Mouse (Mus musculus) neural tube, embryonic 14.5 days (tissue): ENCODE data around the gene Helz. TPM values are rescaled to one million over a fixed set of nuclear protein-coding genes. Genes with fewer than 3 reads are reported as not detected.

ENCODE experiments used
- ATAC-seq: fragments of 200-750 bp; cut with Nextera tagmentation; 2 replicates; pipeline ENCODE4 v1.8.0; 2017; ENCODE audit warnings: low read depth, mild to moderate bottlenecking, moderate TSS enrichment, moderate library complexity
- H3K27ac ChIP-seq: fragments of 300-500 bp; sonication (generic); 2 replicates; pipeline ENCODE4 v1.5.1; 2014; ENCODE audit warnings: low read depth, mild to moderate bottlenecking, control low read depth, low read length, moderate library complexity, mixed read lengths
- H3K27me3 ChIP-seq: fragments of 300-500 bp; sonication (generic); 2 replicates; pipeline ENCODE4 v1.6.1; 2014; ENCODE audit warnings: low read length; ENCODE audit not compliant: control insufficient read depth, insufficient read depth
- H3K36me3 ChIP-seq: fragments of 300-500 bp; sonication (generic); 2 replicates; pipeline ENCODE4 v1.6.1; 2014; ENCODE audit warnings: low read length, mixed read lengths; ENCODE audit not compliant: control insufficient read depth, insufficient read depth
- H3K4me1 ChIP-seq: fragments of 300-500 bp; sonication (generic); 2 replicates; pipeline ENCODE4 v1.6.1; 2014; ENCODE audit warnings: low read length; ENCODE audit not compliant: control insufficient read depth, insufficient read depth
- H3K4me2 ChIP-seq: fragments of 300-500 bp; sonication (generic); 2 replicates; pipeline ENCODE4 v1.6.1; 2014; ENCODE audit warnings: mild to moderate bottlenecking, low read depth, low read length, control low read depth
- H3K4me3 ChIP-seq: fragments of 300-500 bp; sonication (generic); 2 replicates; pipeline ENCODE4 v1.5.1; 2014; ENCODE audit warnings: low read depth, low read length, control low read depth, mixed read lengths
- H3K9ac ChIP-seq: fragments of 300-500 bp; sonication (generic); replicated peaks from 2 replicates; pipeline ENCODE4 v1.6.1; 2014; ENCODE audit warnings: low read depth, mild to moderate bottlenecking, control low read depth, low read length, mixed read lengths
- H3K9me3 ChIP-seq: fragments of 300-500 bp; sonication (generic); 2 replicates; pipeline ENCODE4 v1.6.1; 2016; ENCODE audit warnings: low read length; ENCODE audit not compliant: control insufficient read depth
- WGBS: fragments of 180-500 bp; shearing (Covaris S2); extraction: QIAGEN DNeasy Blood & Tissue Kit; methylation state at CpG from one replicate; pipeline ENCODE4 v1.1.7; 2014; 5-methylcytosine and 5-hydroxymethylcytosine counted together
- polyA plus RNA-seq: library from polyadenylated mRNA; unstranded; fragments of >200 nt; fragmentation: Nextera tagmentation; extraction: Ambion mirVana; gene quantifications from 2 replicates; pipeline ENCODE4 v1.2.1, GENCODE M21; 2014

The Helz gene
- polyA plus RNA-seq, 1 experiment from 2014 or later = 21.4 TPM

DNA sequence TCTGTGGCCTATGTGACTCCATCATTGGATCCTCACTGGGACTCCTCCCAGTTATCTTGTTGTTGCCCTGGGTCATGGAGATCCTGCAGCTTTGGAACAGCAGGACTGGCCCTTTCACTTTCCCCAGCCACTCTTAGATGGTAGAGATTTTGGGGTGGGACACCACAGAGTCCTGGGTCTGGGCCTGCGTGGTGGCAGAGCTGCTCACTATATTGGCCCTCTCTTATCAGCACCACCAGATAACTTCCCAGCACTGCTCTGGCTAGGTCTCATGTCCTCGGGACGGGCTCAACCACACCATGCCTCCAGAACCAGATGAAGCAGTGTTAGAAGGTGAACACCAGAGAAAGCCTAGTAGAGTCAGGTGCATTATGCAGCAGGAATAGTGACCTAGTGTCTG is 99.6 kb downstream of the Helz start:
- ATAC-seq = no peak
- 100% methylated on average over 3 of the region's 3 CpGs for WGBS
- Histone ChIP-seq H3K9me3 (no peaks in the 10 kb centered on the region), H3K27ac (no peak overlapping the region), H3K27me3 (no peaks in the 10 kb centered on the region), H3K9ac (no peak overlapping the region), H3K4me2 (no peak overlapping the region), H3K4me1 (0 out of 2 replicates have a peak, but pooled peaks cover 4% of the 10 kb centered on the region), H3K36me3 (peaks cover 15% of the 10 kb centered on the region), H3K4me3 (no peak overlapping the region)

DNA sequence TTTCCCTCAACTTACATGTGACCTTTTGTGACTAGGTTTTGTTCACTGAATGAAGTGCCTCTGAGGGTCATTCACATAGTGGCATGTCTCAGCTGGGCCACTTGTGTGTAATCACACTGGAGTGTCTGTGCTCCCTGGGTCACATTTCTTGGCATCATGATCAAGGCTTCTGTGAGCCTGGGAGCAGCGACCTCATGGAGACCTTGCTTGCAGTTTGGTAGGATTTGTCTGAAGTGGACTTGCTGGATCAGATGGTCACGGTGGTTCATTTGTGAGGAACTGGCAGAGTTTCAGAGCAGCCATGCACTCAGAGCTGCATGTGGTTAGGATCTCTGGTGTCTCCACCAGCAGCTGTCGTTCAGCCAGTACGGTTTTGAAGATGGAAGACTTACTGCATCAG is 100.9 kb downstream of the Helz start:
- peaks cover 11% of the 10 kb centered on the region for H3K36me3 ChIP-seq
- 0 out of 2 replicates have a peak, but pooled peaks cover 4% of the 10 kb centered on the region for H3K4me1 ChIP-seq
- H3K4me3 ChIP-seq = no peak overlapping the region
- no peak overlapping the region for H3K27ac ChIP-seq
- H3K9ac ChIP-seq = no peak overlapping the region
- WGBS = 88% methylated on average over 4 of the region's 4 CpGs
- ATAC-seq = no peak
- no peaks in the 10 kb centered on the region for H3K27me3 ChIP-seq
- no peak overlapping the region for H3K4me2 ChIP-seq
- H3K9me3 ChIP-seq = no peaks in the 10 kb centered on the region

DNA sequence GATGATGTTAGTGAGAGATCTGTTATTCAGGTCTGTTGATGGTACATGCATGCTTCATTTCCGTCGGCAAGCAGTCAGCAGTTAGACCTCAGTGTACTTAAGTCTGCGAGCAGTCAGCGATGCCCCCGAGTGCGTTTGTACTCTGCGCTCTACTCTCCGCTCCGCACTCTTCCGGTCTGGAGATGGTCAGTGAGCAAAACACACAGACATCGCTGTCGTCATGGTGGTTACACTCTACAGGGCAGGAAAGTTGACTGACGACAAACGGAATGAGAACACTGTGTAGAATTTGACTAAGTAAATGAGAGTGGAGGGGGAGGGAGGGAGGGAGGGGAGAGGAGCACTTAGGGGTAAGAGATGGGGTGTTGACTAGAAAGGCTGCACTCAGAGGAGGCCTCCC is 101.7 kb downstream of the Helz start:
- H3K4me1 ChIP-seq = 0 out of 2 replicates have a peak, but pooled peaks cover 4% of the 10 kb centered on the region
- H3K27ac ChIP-seq = no peak overlapping the region
- H3K9ac ChIP-seq = no peak overlapping the region
- H3K4me3 ChIP-seq = no peak overlapping the region
- no peaks in the 10 kb centered on the region for H3K9me3 ChIP-seq
- ATAC-seq = no peak
- H3K36me3 ChIP-seq = peaks cover 8% of the 10 kb centered on the region; the same call in 1 of the 2 replicates
- H3K27me3 ChIP-seq = no peaks in the 10 kb centered on the region
- no peak overlapping the region for H3K4me2 ChIP-seq
- 96% methylated on average over 14 of the region's 14 CpGs for WGBS

DNA sequence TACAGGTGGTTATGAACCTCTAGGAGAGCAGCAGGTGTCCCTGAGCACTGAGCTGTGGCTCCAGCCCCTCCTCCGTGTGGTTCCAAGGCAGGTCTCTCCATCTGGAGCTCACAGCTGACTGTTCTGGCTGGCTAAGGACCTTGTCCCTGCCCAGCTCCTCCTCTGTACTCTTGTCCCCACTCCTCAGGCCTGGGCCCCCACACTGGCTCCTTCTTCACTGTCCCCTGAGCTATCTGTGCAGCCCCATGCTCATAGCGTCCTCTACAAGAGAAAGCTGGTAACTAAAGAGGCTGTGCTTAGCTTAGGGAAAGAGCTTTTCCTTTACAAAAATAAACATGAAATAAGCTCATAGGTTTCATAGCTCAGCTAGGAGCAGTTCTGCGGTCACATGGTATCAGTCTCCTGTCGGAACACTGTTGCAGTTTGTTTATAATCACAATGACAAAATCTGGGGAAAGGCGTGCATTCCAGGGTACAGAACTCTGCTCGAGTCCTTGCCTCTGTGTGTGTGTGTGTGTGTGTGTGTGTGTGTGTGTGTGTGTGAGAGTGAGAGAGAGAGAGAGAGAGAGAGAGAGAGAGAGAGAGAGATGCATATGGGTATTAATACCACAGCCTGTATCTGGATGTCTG is 102.8 kb downstream of the Helz start:
- no peaks in the 10 kb centered on the region for H3K9me3 ChIP-seq
- no peak overlapping the region for H3K4me3 ChIP-seq
- H3K27me3 ChIP-seq = no peaks in the 10 kb centered on the region
- ATAC-seq = no peak
- H3K9ac ChIP-seq = no peak overlapping the region
- H3K4me1 ChIP-seq = 0 out of 2 replicates have a peak, but pooled peaks cover 4% of the 10 kb centered on the region
- H3K4me2 ChIP-seq = no peak overlapping the region
- 82% methylated on average over 6 of the region's 6 CpGs for WGBS
- H3K27ac ChIP-seq = no peak overlapping the region
- H3K36me3 ChIP-seq = peaks cover 8% of the 10 kb centered on the region; the same call in 1 of the 2 replicates

DNA sequence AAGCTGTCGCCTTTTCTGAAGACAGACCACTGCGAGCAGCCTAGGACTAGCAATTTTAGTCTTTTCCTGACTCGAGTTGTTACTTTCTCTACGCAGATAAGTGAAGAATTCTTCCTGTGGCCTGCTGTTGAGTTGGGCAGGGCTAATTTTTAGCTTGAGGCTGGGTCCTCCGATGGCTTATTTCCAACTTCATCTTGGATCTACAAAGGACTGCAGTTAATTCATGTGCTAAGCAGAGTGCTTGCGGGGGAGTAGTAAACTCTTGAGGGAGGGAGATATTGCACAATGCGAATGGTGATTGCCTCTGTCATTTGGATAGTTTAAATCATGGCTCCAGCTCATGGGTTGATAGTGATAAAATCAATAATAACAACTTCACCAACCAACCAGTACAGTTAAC is 103.7 kb downstream of the Helz start:
- Histone ChIP-seq H3K36me3 (peaks cover 10% of the 10 kb centered on the region; the same call in 1 of the 2 replicates), H3K4me2 (no peak overlapping the region), H3K4me3 (no peak overlapping the region), H3K9ac (no peak overlapping the region), H3K4me1 (0 out of 2 replicates have a peak, but pooled peaks cover 4% of the 10 kb centered on the region), H3K27me3 (no peaks in the 10 kb centered on the region), H3K27ac (no peak overlapping the region), H3K9me3 (no peaks in the 10 kb centered on the region)
- no peak for ATAC-seq
- WGBS = 64% methylated on average over 7 of the region's 7 CpGs

DNA sequence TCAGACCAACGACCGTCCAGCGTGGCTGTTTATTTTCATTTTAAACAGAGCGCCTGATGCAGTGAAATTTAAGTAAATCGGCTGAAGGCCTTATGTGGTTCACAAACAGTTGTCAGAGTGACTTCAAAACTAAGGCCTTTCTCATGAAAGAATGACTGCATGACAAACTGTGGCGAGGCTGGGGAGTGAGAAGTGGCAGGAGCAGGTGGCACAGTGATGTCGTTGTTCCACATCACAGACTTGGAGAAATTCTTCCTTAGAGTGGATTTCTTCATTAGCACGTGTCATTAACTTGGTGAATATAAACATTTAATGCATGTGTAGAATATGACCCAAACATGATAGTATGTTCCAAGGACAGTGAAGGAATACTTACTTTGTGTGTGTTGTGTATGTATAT is 104.4 kb downstream of the Helz start:
- Histone ChIP-seq H3K4me3 (no peak overlapping the region), H3K9ac (no peak overlapping the region), H3K36me3 (peaks cover 11% of the 10 kb centered on the region; the same call in 1 of the 2 replicates), H3K4me1 (0 out of 2 replicates have a peak, but pooled peaks cover 4% of the 10 kb centered on the region), H3K4me2 (no peak overlapping the region), H3K9me3 (no peaks in the 10 kb centered on the region), H3K27ac (no peak overlapping the region), H3K27me3 (no peaks in the 10 kb centered on the region)
- no peak for ATAC-seq
- 63% methylated on average over 8 of the region's 8 CpGs for WGBS

DNA sequence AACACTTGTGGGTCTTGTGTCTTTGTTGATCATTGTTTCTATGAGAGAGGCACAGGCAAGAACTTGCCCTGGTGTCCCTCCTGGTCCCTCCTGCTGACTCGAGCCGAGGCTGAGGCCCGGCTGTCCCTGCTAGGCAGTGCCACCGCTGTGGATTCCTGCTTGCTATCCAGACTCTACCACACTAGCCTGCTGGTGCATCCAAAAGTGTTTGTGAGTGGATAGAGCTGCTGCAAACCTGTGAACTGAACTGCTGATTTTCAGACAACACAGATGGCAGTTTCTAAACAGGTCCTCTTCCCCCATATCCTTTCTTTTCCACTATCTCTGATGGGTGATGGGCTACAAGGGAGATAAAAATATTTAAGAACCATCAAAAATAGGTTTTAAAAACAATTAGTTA is 107.8 kb downstream of the Helz start:
- 81% methylated on average over 4 of the region's 4 CpGs for WGBS
- Histone ChIP-seq H3K9ac (no peak overlapping the region), H3K27ac (no peak overlapping the region), H3K27me3 (no peaks in the 10 kb centered on the region), H3K36me3 (0 out of 2 replicates have a peak, but pooled peaks cover 5% of the 10 kb centered on the region), H3K4me2 (no peak overlapping the region), H3K4me3 (no peak overlapping the region), H3K9me3 (no peaks in the 10 kb centered on the region), H3K4me1 (0 out of 2 replicates have a peak, but pooled peaks cover 4% of the 10 kb centered on the region)
- ATAC-seq = no peak

DNA sequence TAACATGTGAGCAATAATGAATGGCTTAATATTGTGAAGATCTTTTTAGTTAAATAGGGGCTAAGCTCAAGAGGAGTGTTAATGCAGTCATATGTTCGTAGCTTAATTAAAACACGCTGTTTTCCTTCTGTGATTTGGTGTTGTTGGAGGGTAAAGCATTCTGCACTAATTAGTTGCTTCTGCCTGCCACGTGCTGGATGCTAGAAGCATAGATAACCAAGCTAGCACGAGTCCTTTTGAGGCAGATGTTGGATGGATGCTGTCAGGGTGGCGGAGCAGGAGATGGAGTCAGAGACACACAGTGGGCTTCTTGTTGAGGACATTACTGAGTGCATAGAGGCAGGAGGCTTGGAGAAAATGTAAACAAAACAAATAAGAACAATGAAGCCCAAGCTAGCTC is 109.4 kb downstream of the Helz start:
- Histone ChIP-seq H3K27ac (no peak overlapping the region), H3K9ac (no peak overlapping the region), H3K4me2 (no peak overlapping the region), H3K36me3 (peaks cover 13% of the 10 kb centered on the region; the same call in 1 of the 2 replicates), H3K4me3 (no peak overlapping the region), H3K9me3 (no peaks in the 10 kb centered on the region), H3K4me1 (no peaks in the 10 kb centered on the region), H3K27me3 (no peaks in the 10 kb centered on the region)
- WGBS = 63% methylated on average over 5 of the region's 5 CpGs
- no peak for ATAC-seq

DNA sequence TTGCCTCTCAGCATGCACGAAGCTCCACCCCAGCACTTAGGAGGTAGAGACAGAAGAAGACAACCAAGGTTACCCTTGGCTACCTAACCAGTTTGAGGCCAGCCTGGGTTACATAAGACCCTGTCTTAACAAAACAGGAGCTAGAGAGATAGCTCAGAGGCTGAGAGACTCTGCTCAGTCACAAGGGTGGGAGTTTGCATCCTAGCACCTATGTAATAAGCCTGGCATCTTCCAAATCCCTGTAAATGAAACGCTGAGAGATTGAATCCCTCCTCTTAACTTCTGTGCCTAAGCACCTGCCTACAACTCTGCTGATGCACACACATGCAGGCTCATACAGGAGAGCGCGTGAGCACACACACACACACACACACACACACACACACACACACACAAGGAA is 112.7 kb downstream of the Helz start:
- ATAC-seq = no peak
- Histone ChIP-seq H3K4me1 (no peaks in the 10 kb centered on the region), H3K4me2 (no peak overlapping the region), H3K36me3 (peaks cover 19% of the 10 kb centered on the region), H3K27ac (no peak overlapping the region), H3K27me3 (no peaks in the 10 kb centered on the region), H3K9ac (no peak overlapping the region), H3K9me3 (no peaks in the 10 kb centered on the region), H3K4me3 (no peak overlapping the region)
- 94% methylated on average over 4 of the region's 4 CpGs for WGBS
